Mouse (Mus musculus) myocyte (in vitro differentiated cells): ENCODE data around the gene Il24. TPM values are rescaled to one million over a fixed set of nuclear protein-coding genes. Genes with fewer than 3 reads are reported as not detected.

Experiments used
- H3K27me3 ChIP-seq: one replicate; pipeline ENCODE4 v1.6.1; 2011; ENCODE audit not compliant: control insufficient read depth, insufficient read depth, insufficient read length
- H3K36me3 ChIP-seq: one replicate; pipeline ENCODE4 v1.6.1; 2011; ENCODE audit not compliant: control insufficient read depth, insufficient read depth
- H3K4me2 ChIP-seq: one replicate; pipeline ENCODE4 v1.6.1; 2011; ENCODE audit warnings: low read depth, control low read depth
- H3K4me3 ChIP-seq: one replicate; pipeline ENCODE4 v1.5.1; 2011; ENCODE audit warnings: mild to moderate bottlenecking, control low read depth, moderate library complexity
- H3K79me2 ChIP-seq: one replicate; pipeline ENCODE4 v1.6.1; 2011; ENCODE audit not compliant: control insufficient read depth, insufficient read depth
- H3ac ChIP-seq: one replicate; pipeline ENCODE4 v1.6.1; 2011; ENCODE audit not compliant: control insufficient read depth, insufficient read length
- CEBPB ChIP-seq: IDR thresholded peaks from 2 replicates; pipeline ENCODE4 v1.6.1; 2011; ENCODE audit warnings: mild to moderate bottlenecking, moderate library complexity; ENCODE audit not compliant: poor library complexity, insufficient read depth, severe bottlenecking
- E2F4 ChIP-seq: IDR thresholded peaks from one replicate; pipeline ENCODE4 v1.6.1; 2011; ENCODE audit warnings: mild to moderate bottlenecking, control low read depth, moderate library complexity; ENCODE audit not compliant: insufficient read depth
- MAX ChIP-seq: IDR thresholded peaks from one replicate; pipeline ENCODE4 v1.6.1; 2011; ENCODE audit warnings: low read depth, mild to moderate bottlenecking, control low read depth
- MYOD1 ChIP-seq, 3 experiments: IDR thresholded peaks; one replicate each; pipeline ENCODE4 v1.6.1; 2011; ENCODE audit warnings: control low read depth in 2 of 3, low read depth in 2 of 3, mild to moderate bottlenecking in 2 of 3, moderate library complexity in 1 of 3; ENCODE audit not compliant: insufficient read length in 2 of 3, control insufficient read depth in 1 of 3
- MYOG ChIP-seq, 3 experiments: IDR thresholded peaks; one replicate each; pipeline ENCODE4 v1.6.1; 2011; ENCODE audit warnings: control low read depth in 2 of 3, low read depth in 2 of 3, mild to moderate bottlenecking in 2 of 3; ENCODE audit not compliant: insufficient read length in 2 of 3, control insufficient read depth in 1 of 3, insufficient read depth in 1 of 3
- POLR2A ChIP-seq: IDR thresholded peaks from one replicate; pipeline ENCODE4 v1.6.1; 2011; ENCODE audit warnings: low read depth, mild to moderate bottlenecking, control low read depth, moderate library complexity; ENCODE audit not compliant: insufficient read length
- POLR2AphosphoS2 ChIP-seq: IDR thresholded peaks from one replicate; pipeline ENCODE4 v1.6.1; 2011; ENCODE audit warnings: low read depth, control low read depth; ENCODE audit not compliant: insufficient read length
- REST ChIP-seq: IDR thresholded peaks from one replicate; pipeline ENCODE4 v1.6.1; 2011; ENCODE audit warnings: mild to moderate bottlenecking, control low read depth, moderate library complexity; ENCODE audit not compliant: insufficient read depth, insufficient read length
- SRF ChIP-seq: IDR thresholded peaks from one replicate; pipeline ENCODE4 v1.6.1; 2011; ENCODE audit warnings: low read depth; ENCODE audit not compliant: control insufficient read depth, insufficient read length
- TCF12 ChIP-seq: IDR thresholded peaks from one replicate; pipeline ENCODE4 v1.6.1; 2011; ENCODE audit warnings: mild to moderate bottlenecking, control low read depth; ENCODE audit not compliant: poor library complexity, insufficient read depth, severe bottlenecking
- TCF3 ChIP-seq: IDR thresholded peaks from one replicate; pipeline ENCODE4 v1.6.1; 2011; ENCODE audit warnings: low read depth, control low read depth; ENCODE audit not compliant: insufficient read length
- USF1 ChIP-seq: IDR thresholded peaks from one replicate; pipeline ENCODE4 v1.6.1; 2011; ENCODE audit warnings: low read depth, mild to moderate bottlenecking, control low read depth, moderate library complexity
- polyA plus RNA-seq: library from polyadenylated mRNA; unstranded; fragments of >200 nt; fragmentation: generic; extraction: Trizol; gene quantifications from one replicate; pipeline ENCODE4 v1.2.1, GENCODE M21; 2012; ENCODE audit warnings: missing spikeins

The Il24 gene
- polyA plus RNA-seq, 1 experiment, result not detected

GRCm38 (mm10) chr1:130875139-130875538 is 12.1 kb downstream of the Il24 start:
- Histone ChIP-seq H3K27me3 (peaks cover 8% of the 10 kb centered on the region), H3K36me3 (no peaks in the 10 kb centered on the region), H3K4me2 (no peak overlapping the region), H3K4me3 (no peak overlapping the region), H3ac (no peak overlapping the region), H3K79me2 (no peaks in the 10 kb centered on the region)
- TF ChIP-seq SRF (no peak), E2F4 (no peak), REST (no peak), POLR2A (no peak), POLR2AphosphoS2 (no peak), USF1 (no peak), TCF3 (no peak), CEBPB (no peak), MYOD1 (IDR thresholded peaks at IDR 0.05; ENCODE audit: control insufficient read depth in 1 of 3, insufficient read length in 2 of 3, low read depth in 2 of 3) (no peak)

DNA sequence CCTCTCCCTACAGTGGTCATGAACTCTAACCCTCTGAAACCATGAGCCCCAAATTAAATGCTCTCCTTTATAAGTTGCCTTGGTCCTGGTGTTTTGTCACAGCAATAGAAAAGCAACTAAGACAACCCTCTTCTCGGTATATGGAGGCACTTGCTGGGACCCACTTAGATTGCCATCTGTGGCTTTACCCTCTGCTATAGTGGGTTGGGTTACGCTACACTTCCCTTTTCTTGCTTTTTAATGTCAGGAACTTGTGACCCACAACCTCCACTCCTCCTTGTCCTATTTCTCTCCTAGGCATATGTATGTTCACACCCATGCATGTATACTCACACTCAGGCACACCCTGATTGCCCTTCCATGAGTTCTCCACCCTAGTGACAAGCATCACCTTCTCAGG is 14.3 kb downstream of the Il24 start:
- Histone ChIP-seq H3ac (no peak overlapping the region), H3K27me3 (peaks cover 8% of the 10 kb centered on the region), H3K4me3 (no peak overlapping the region), H3K79me2 (no peaks in the 10 kb centered on the region), H3K4me2 (no peak overlapping the region), H3K36me3 (no peaks in the 10 kb centered on the region)
- TF ChIP-seq USF1 (no peak), MYOD1 (IDR thresholded peaks at IDR 0.05; ENCODE audit: control insufficient read depth in 1 of 3, insufficient read length in 2 of 3, low read depth in 2 of 3) (no peak)

- H3K36me3 ChIP-seq, result no peaks in the 10 kb centered on the region
- TF ChIP-seq MYOD1 (IDR thresholded peaks at IDR 0.05; ENCODE audit: control insufficient read depth in 1 of 3, insufficient read length in 2 of 3, low read depth in 2 of 3) (no peak), MAX (no peak), USF1 (no peak), TCF12 (no peak), TCF3 (no peak), SRF (no peak), CEBPB (no peak), E2F4 (no peak), REST (no peak), POLR2A (no peak), MYOG (IDR thresholded peaks at IDR 0.05; ENCODE audit: control insufficient read depth in 1 of 3, insufficient read depth in 1 of 3, insufficient read length in 2 of 3, low read depth in 2 of 3) (no peak), POLR2AphosphoS2 (no peak)
- H3K4me2 ChIP-seq, result no peak within 1 kb of the TSS
- no peaks in the 10 kb centered on the region for H3K79me2 ChIP-seq
- H3K27me3 ChIP-seq, result no peaks in the 10 kb centered on the region
- no peak within 1 kb of the TSS for H3K4me3 ChIP-seq
- H3ac ChIP-seq, result no peak within 1 kb of the TSS
Measured at GRCm38 (mm10) chr1:130865541-130866221, 21.6 kb downstream of the Il24 start, which contains the start of gene Fcmr. Gene Fcmr, plus strand, starts transcription at chr1:130865669.

GRCm38 (mm10) chr1:130864741-130865140 is 22.5 kb downstream of the Il24 start:
- no peaks in the 10 kb centered on the region for H3K27me3 ChIP-seq
- H3K4me2 ChIP-seq, result no peak overlapping the region
- no peak overlapping the region for H3ac ChIP-seq
- no peak overlapping the region for H3K4me3 ChIP-seq
- H3K36me3 ChIP-seq, result no peaks in the 10 kb centered on the region
- no peaks in the 10 kb centered on the region for H3K79me2 ChIP-seq
- TF ChIP-seq USF1, result no peak
- no peak for TF ChIP-seq TCF3
- TF ChIP-seq E2F4, result no peak
- no peak for TF ChIP-seq POLR2AphosphoS2
- TF ChIP-seq MAX, result no peak
- TF ChIP-seq SRF, result no peak
- no peak for TF ChIP-seq MYOG (IDR thresholded peaks at IDR 0.05; ENCODE audit: control insufficient read depth in 1 of 3, insufficient read depth in 1 of 3, insufficient read length in 2 of 3, low read depth in 2 of 3)
- no peak for TF ChIP-seq TCF12
- TF ChIP-seq MYOD1 (IDR thresholded peaks at IDR 0.05; ENCODE audit: control insufficient read depth in 1 of 3, insufficient read length in 2 of 3, low read depth in 2 of 3), result no peak
- no peak for TF ChIP-seq REST
- TF ChIP-seq CEBPB, result no peak
- no peak for TF ChIP-seq POLR2A

GRCm38 (mm10) chr1:130864238-130864637 is 23.0 kb downstream of the Il24 start:
- no peaks in the 10 kb centered on the region for H3K79me2 ChIP-seq
- no peaks in the 10 kb centered on the region for H3K27me3 ChIP-seq
- no peak overlapping the region for H3K4me3 ChIP-seq
- H3ac ChIP-seq, result no peak overlapping the region
- H3K4me2 ChIP-seq, result no peak overlapping the region
- TF ChIP-seq POLR2AphosphoS2, result no peak
- TF ChIP-seq USF1, result peak; percentile 19
- TF ChIP-seq MYOD1 (IDR thresholded peaks at IDR 0.05; ENCODE audit: control insufficient read depth in 1 of 3, insufficient read length in 2 of 3, low read depth in 2 of 3), result peak in 1 of 3 experiments; percentile 61
- H3K36me3 ChIP-seq, result no peaks in the 10 kb centered on the region
